Comparison of ENCODE assay signal across 9 mouse cellular contexts in the genomic region with DNA sequence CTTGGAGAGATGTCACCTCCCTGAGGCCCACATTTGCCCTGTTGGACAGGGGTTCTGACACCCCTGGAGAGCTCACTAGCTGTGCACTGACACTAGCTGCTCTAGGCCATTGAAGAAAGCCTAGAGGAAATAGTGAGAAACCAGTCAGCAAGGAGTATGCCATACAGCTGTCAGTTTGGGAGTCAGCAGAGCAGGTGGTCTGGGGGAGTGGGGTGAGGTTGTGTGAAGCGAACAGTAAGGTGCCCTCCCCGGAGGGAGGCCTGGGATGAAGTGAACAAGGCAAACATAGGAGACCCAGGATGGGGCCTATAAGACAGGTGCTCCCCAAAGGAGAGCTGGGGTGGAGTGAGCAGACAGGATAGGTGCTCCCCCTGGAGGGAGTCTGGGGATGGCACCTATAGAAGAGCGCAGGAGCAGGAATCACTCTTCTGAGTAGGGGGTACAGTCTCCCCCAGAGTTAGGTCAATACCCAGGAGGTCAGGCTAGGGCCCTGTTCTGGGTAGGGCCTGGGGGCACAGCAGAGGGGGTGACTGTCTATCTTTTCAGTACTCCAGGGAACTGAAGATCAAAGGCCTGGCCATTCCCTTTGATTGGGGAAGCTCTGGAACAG.
DNase-seq lines count a peak whose midpoint lies in the region; ATAC-seq and TF ChIP-seq lines count a peak whose summit lies in the region.
"Had no signal": no experiment of that assay in that cellular context is flagged by ENCODE, and none has a peak within 500 bp of the region (broad histone marks: within the 10 kb centered on the region; RNA-seq: fewer than 3 reads in every experiment).

No protein-coding gene starts in this region.

- no peak overlapping the region for H3K27ac ChIP-seq in left cerebral cortex, adult 2 months
- H3K27ac ChIP-seq in liver, embryonic 16.5 days (ENCODE audit: low read length) = no peak overlapping the region

- H3K36me3 ChIP-seq in liver, embryonic 16.5 days (ENCODE audit: control insufficient read depth, insufficient read depth) = no peaks in the 10 kb centered on the region

- TF ChIP-seq CTCF in left cerebral cortex, adult 2 months (IDR thresholded peaks at IDR 0.05) = peak; percentile 63
- peak; percentile 32; the same call in 1 of the 2 replicates for TF ChIP-seq CTCF in brain, embryonic 14.5 days (IDR thresholded peaks at IDR 0.05; ENCODE audit: borderline replicate concordance, extremely low read depth, insufficient read depth, insufficient read length)

- 0 out of 2 replicates have a peak, but pooled peaks have one; percentile 27 for ATAC-seq in liver, embryonic 16.5 days (ENCODE audit: low read depth)
- ATAC-seq: forebrain, embryonic 14.5 days had no signal

- H3K9ac ChIP-seq in liver, embryonic 16.5 days (ENCODE audit: low read depth, low read length) = no peak overlapping the region

- H3K4me1 ChIP-seq in liver, embryonic 16.5 days (ENCODE audit: control insufficient read depth, low read depth, low read length) = no peaks in the 10 kb centered on the region; the same call in 1 of the 2 replicates

- DNase-seq in adrenal gland, adult 2 months = peak; percentile 25
- DNase-seq in adrenal gland, adult 18-20 months (ENCODE audit: low spot score in 2 of 2) = no peak
- DNase-seq in left cerebral cortex, adult 2 months (ENCODE audit: extremely low spot score in 1 of 2, low spot score in 2 of 2) = peak in 1 of 2 experiments; percentile 26
- no peak for DNase-seq in left cerebral cortex, adult 8-10 months (ENCODE audit: low spot score in 2 of 2)
- DNase-seq in brain, embryonic 14.5 days (ENCODE audit: low read depth) = no peak
- DNase-seq in urinary bladder, postnatal 4 days (ENCODE audit: low spot score in 2 of 2) = no peak
- DNase-seq in cerebellum, postnatal 4 days (ENCODE audit: low spot score in 2 of 2) = no peak

- intact Hi-C loops in left cerebral cortex, adult 2 months (cut with DNase I) = loop anchor here (5.0 kb wide), 1 partner anchor 135 kb away; the partner anchor contains the start of gene Elfn1

- H3K27me3 ChIP-seq in liver, embryonic 16.5 days (ENCODE audit: control insufficient read depth, insufficient read depth, low read depth, low read length) = no peaks in the 10 kb centered on the region

- WGBS in liver, embryonic 16.5 days (ENCODE audit: insufficient replicate concordance) = 69% methylated on average over 3 of the region's 3 CpGs

- no peak overlapping the region for H3K4me3 ChIP-seq in left cerebral cortex, adult 2 months
- no peak overlapping the region for H3K4me3 ChIP-seq in liver, embryonic 16.5 days (ENCODE audit: low read depth, low read length)

- no peak for TF ChIP-seq POLR2A in brain, embryonic 14.5 days (IDR thresholded peaks at IDR 0.05; ENCODE audit: borderline replicate concordance, extremely low read depth, insufficient read depth, insufficient read length, poor library complexity, severe bottlenecking)

- H3K9me3 ChIP-seq in liver, embryonic 16.5 days (replicated peaks; ENCODE audit: control insufficient read depth, low read length) = no peaks in the 10 kb centered on the region

- no peak overlapping the region for H3K4me2 ChIP-seq in liver, embryonic 16.5 days (ENCODE audit: low read depth, low read length)
